Mouse (Mus musculus): ENCODE measurements around the gene Mrtfa. TPM values are rescaled to one million over a fixed set of nuclear protein-coding genes. Genes with fewer than 3 reads are reported as not detected.

Mrtfa gene
- polyA plus RNA-seq, 1 experiment from 2014 or later, result 23.8 TPM

DNA sequence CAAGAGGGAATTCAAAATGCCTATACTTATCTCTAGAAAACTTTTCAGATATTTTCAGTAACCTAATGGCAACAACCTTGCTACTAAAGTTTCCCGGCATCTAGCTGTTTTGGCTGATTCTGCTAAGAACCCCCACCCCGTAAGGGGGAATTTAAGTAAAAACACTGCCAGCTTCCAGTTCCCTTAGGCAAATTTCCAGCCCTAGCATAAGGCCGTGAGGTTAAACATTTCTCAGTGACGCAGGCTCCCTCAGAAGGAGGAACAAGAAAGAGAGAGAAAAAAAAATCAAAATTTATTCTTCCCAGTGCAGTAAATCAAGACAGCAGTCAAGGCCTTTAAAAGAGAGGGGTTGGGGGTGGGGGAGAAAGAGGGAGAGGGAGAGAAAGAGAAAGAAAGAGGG is 107.3 kb downstream of the Mrtfa start:
- Histone ChIP-seq H3K4me3 (ENCODE audit: low read depth, low read length) (no peak overlapping the region), H3K36me3 (ENCODE audit: control insufficient read depth, insufficient read depth, low read length) (no peaks in the 10 kb centered on the region), H3K27me3 (ENCODE audit: control insufficient read depth, insufficient read depth, low read length) (no peaks in the 10 kb centered on the region), H3K9me3 (ENCODE audit: control insufficient read depth, low read length) (no peaks in the 10 kb centered on the region), H3K9ac (ENCODE audit: low read length) (no peak overlapping the region), H3K4me1 (ENCODE audit: control insufficient read depth, insufficient read depth, low read length) (no peaks in the 10 kb centered on the region), H3K27ac (ENCODE audit: low read depth, low read length) (no peak overlapping the region), H3K4me2 (ENCODE audit: low read depth) (no peak overlapping the region)
- DNase-seq (ENCODE audit: low spot score) (no peak), ATAC-seq (ENCODE audit: insufficient read depth, low FRiP score, low TSS enrichment) (no peak)
- WGBS, result 55% methylated on average over 4 of the region's 4 CpGs

DNA sequence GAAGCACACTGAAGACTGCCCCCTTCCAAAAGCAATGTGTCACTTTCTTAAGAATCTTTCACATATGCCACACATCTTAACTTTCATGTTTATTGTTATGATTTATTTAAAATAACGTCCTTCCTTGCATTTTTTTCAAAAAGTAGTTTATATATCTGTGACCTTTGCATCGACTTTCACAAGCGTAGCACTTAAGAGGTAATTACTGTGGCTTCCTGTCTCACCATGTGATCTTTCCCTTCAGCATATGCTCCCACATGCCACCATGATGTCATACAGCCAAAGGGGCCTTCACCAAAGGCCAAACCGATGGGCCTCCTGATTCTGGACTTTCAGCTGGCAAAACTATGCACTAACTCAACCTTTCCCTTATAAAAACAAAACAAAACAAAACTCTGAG is 109.3 kb downstream of the Mrtfa start:
- ATAC-seq (ENCODE audit: insufficient read depth, low FRiP score, low TSS enrichment) (no peak), DNase-seq (ENCODE audit: low spot score) (no peak)
- Histone ChIP-seq H3K36me3 (ENCODE audit: control insufficient read depth, insufficient read depth, low read length) (no peaks in the 10 kb centered on the region), H3K4me2 (ENCODE audit: low read depth) (no peak overlapping the region), H3K9ac (ENCODE audit: low read length) (no peak overlapping the region), H3K27me3 (ENCODE audit: control insufficient read depth, insufficient read depth, low read length) (no peaks in the 10 kb centered on the region), H3K4me3 (ENCODE audit: low read depth, low read length) (no peak overlapping the region), H3K27ac (ENCODE audit: low read depth, low read length) (no peak overlapping the region), H3K4me1 (ENCODE audit: control insufficient read depth, insufficient read depth, low read length) (no peaks in the 10 kb centered on the region), H3K9me3 (ENCODE audit: control insufficient read depth, low read length) (no peaks in the 10 kb centered on the region)
- WGBS, result 73% methylated on average over 4 of the region's 4 CpGs

DNA sequence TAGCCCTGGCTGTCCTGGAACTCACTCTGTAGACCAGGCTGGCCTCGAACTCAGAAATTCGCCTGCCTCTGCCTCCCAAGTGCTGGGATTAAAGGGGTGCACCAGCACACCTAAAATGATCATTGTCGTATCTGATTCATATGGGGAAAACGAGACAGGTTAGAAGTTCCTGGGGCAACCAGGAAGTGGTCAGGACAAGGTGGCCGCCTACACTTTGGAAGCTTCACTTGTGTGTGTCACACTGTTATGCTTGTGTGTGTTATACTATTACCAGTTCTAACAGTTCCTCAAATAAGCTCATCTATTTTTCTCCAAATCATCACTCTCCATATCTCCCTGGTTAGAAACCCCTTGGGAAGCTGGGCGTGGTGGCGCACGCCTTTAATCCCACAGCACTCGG is 110.2 kb downstream of the Mrtfa start:
- H3K4me1 ChIP-seq (ENCODE audit: control insufficient read depth, insufficient read depth, low read length), result no peaks in the 10 kb centered on the region
- WGBS, result 98% methylated on average over 9 of the region's 9 CpGs
- H3K4me2 ChIP-seq (ENCODE audit: low read depth), result no peak overlapping the region
- no peaks in the 10 kb centered on the region for H3K27me3 ChIP-seq (ENCODE audit: control insufficient read depth, insufficient read depth, low read length)
- H3K9ac ChIP-seq (ENCODE audit: low read length), result no peak overlapping the region
- H3K4me3 ChIP-seq (ENCODE audit: low read depth, low read length), result no peak overlapping the region
- no peak overlapping the region for H3K27ac ChIP-seq (ENCODE audit: low read depth, low read length)
- H3K9me3 ChIP-seq (ENCODE audit: control insufficient read depth, low read length), result no peaks in the 10 kb centered on the region
- ATAC-seq (ENCODE audit: insufficient read depth, low FRiP score, low TSS enrichment), result no peak
- no peaks in the 10 kb centered on the region for H3K36me3 ChIP-seq (ENCODE audit: control insufficient read depth, insufficient read depth, low read length)
- no peak for DNase-seq (ENCODE audit: low spot score)

DNA sequence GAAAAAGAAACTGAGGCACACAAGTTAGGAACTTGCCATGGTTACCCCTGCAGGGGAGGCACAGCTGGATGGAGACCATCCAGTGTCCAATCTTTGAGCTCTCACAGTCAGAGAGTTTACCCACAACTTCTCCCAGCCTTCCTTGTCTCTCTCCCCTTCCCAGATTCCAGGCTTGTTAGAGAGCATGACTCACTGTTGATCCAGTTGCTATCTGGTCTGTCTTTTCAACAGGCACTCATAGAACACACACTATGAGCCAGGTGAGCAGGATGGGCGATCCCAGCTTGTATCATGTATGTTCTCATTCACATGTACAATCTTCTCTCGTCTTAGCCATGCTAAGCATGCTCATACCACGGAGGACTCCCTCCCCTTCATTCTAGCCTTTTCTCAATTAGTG is 111.3 kb downstream of the Mrtfa start:
- no peak for ATAC-seq (ENCODE audit: insufficient read depth, low FRiP score, low TSS enrichment)
- no peaks in the 10 kb centered on the region for H3K27me3 ChIP-seq (ENCODE audit: control insufficient read depth, insufficient read depth, low read length)
- no peak for DNase-seq (ENCODE audit: low spot score)
- no peaks in the 10 kb centered on the region for H3K4me1 ChIP-seq (ENCODE audit: control insufficient read depth, insufficient read depth, low read length)
- no peak overlapping the region for H3K4me2 ChIP-seq (ENCODE audit: low read depth)
- 90% methylated on average over 3 of the region's 3 CpGs for WGBS
- H3K36me3 ChIP-seq (ENCODE audit: control insufficient read depth, insufficient read depth, low read length), result no peaks in the 10 kb centered on the region
- no peak overlapping the region for H3K9ac ChIP-seq (ENCODE audit: low read length)
- H3K27ac ChIP-seq (ENCODE audit: low read depth, low read length), result no peak overlapping the region
- no peaks in the 10 kb centered on the region for H3K9me3 ChIP-seq (ENCODE audit: control insufficient read depth, low read length)
- no peak overlapping the region for H3K4me3 ChIP-seq (ENCODE audit: low read depth, low read length)

DNA sequence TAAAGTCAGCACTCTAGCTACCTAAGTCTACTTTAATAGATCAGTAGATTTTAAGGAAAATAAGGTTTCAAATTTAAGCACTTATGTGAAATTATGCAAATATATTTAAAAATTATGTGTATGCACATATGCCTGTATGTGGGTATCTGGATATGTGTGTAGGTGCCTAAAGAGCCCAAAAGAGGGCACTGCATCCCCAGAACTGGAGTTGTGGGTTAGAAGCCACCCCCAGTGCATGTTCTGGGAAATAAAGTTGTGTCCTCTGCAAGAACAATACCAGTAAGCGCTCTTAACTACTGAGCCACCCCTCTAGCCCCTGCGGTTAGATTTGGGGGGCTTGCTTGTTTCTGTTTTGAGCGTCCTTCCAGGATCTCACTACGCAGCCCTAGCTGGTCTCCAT is 113.0 kb downstream of the Mrtfa start:
- no peak overlapping the region for H3K27ac ChIP-seq (ENCODE audit: low read depth, low read length)
- H3K4me2 ChIP-seq (ENCODE audit: low read depth), result no peak overlapping the region
- DNase-seq (ENCODE audit: low spot score) (no peak), ATAC-seq (ENCODE audit: insufficient read depth, low FRiP score, low TSS enrichment) (no peak)
- no peak overlapping the region for H3K9ac ChIP-seq (ENCODE audit: low read length)
- no peaks in the 10 kb centered on the region for H3K4me1 ChIP-seq (ENCODE audit: control insufficient read depth, insufficient read depth, low read length)
- H3K36me3 ChIP-seq (ENCODE audit: control insufficient read depth, insufficient read depth, low read length), result no peaks in the 10 kb centered on the region
- 97% methylated on average over 4 of the region's 4 CpGs for whole genome bisulfite sequencing
- no peaks in the 10 kb centered on the region for H3K9me3 ChIP-seq (ENCODE audit: control insufficient read depth, low read length)
- H3K27me3 ChIP-seq (ENCODE audit: control insufficient read depth, insufficient read depth, low read length), result no peaks in the 10 kb centered on the region
- no peak overlapping the region for H3K4me3 ChIP-seq (ENCODE audit: low read depth, low read length)

DNA sequence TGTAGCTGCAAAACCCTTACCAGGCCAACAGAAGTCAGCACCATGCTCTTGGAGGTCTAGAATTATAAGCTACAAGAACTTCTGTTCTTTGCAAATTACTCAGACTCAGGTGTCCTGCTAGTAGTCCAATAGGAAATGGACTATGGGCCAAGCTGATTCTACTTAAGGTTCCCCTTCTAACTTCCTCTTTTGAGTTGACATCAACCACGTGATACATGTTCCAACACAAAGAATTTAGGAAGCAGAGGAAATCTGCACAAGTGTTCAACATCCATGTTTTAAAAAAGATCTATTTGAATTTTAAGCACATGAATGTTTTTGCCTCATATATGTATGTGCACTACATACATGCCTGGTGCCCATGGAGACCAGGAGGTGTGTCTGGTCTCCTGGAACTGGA is 116.0 kb downstream of the Mrtfa start:
- Histone ChIP-seq H3K9ac (ENCODE audit: low read length) (no peak overlapping the region), H3K4me1 (ENCODE audit: control insufficient read depth, insufficient read depth, low read length) (no peaks in the 10 kb centered on the region), H3K9me3 (ENCODE audit: control insufficient read depth, low read length) (no peaks in the 10 kb centered on the region), H3K4me2 (ENCODE audit: low read depth) (no peak overlapping the region), H3K27me3 (ENCODE audit: control insufficient read depth, insufficient read depth, low read length) (no peaks in the 10 kb centered on the region), H3K27ac (ENCODE audit: low read depth, low read length) (no peak overlapping the region), H3K36me3 (ENCODE audit: control insufficient read depth, insufficient read depth, low read length) (no peaks in the 10 kb centered on the region), H3K4me3 (ENCODE audit: low read depth, low read length) (no peak overlapping the region)
- ATAC-seq (ENCODE audit: insufficient read depth, low FRiP score, low TSS enrichment) (no peak), DNase-seq (ENCODE audit: low spot score) (no peak)
- WGBS, result 88% methylated on average over 1 of the region's 1 CpGs

DNA sequence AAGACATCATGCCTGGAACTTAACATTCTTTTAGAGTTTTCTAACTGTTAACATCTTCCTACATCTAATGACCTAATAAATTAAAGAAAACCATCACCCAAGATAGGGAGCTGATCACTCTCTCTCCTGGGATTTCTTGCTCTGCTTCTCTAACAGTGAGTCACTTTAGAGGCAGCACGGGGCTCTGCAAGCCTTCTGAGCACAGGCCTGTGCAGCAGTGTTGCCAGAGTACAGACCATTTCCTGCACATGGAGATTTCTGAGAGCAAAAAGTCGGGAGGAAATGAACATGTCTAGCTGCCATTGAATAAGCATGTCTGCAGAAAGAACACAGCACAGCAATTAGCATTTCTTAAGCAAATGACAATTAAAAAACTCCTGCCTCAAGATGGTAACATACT is 116.8 kb downstream of the Mrtfa start:
- DNase-seq (ENCODE audit: low spot score), result no peak
- H3K27me3 ChIP-seq (ENCODE audit: control insufficient read depth, insufficient read depth, low read length), result no peaks in the 10 kb centered on the region
- ATAC-seq (ENCODE audit: insufficient read depth, low FRiP score, low TSS enrichment), result no peak
- H3K9ac ChIP-seq (ENCODE audit: low read length), result no peak overlapping the region
- no peaks in the 10 kb centered on the region for H3K4me1 ChIP-seq (ENCODE audit: control insufficient read depth, insufficient read depth, low read length)
- H3K4me3 ChIP-seq (ENCODE audit: low read depth, low read length), result no peak overlapping the region
- no peaks in the 10 kb centered on the region for H3K9me3 ChIP-seq (ENCODE audit: control insufficient read depth, low read length)
- 73% methylated on average over 2 of the region's 2 CpGs for WGBS
- H3K4me2 ChIP-seq (ENCODE audit: low read depth), result no peak overlapping the region
- H3K36me3 ChIP-seq (ENCODE audit: control insufficient read depth, insufficient read depth, low read length), result no peaks in the 10 kb centered on the region
- H3K27ac ChIP-seq (ENCODE audit: low read depth, low read length), result no peak overlapping the region

DNA sequence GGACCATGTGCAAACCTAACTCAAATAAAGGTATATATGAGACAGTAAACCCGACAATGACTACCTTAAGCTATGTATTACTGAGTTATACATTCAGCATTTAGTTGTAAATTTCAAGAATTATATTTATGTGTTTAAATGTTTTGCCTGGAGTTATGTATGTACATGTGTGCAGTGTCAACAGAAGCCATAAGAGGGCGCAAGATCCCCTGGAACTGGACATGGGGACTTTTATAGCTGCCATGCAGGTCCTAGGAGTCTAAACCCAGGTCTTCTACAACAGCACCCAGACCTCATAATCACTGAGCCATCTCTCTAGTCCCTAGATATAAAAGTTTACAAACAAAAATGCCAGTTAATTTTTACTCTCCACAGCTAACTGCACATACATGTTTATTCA is 117.8 kb downstream of the Mrtfa start:
- H3K9ac ChIP-seq (ENCODE audit: low read length), result no peak overlapping the region
- no peaks in the 10 kb centered on the region for H3K4me1 ChIP-seq (ENCODE audit: control insufficient read depth, insufficient read depth, low read length)
- no peaks in the 10 kb centered on the region for H3K36me3 ChIP-seq (ENCODE audit: control insufficient read depth, insufficient read depth, low read length)
- H3K27me3 ChIP-seq (ENCODE audit: control insufficient read depth, insufficient read depth, low read length), result no peaks in the 10 kb centered on the region
- H3K9me3 ChIP-seq (ENCODE audit: control insufficient read depth, low read length), result no peaks in the 10 kb centered on the region
- 71% methylated on average over 2 of the region's 2 CpGs for WGBS
- DNase-seq (ENCODE audit: low spot score), result no peak
- no peak for ATAC-seq (ENCODE audit: insufficient read depth, low FRiP score, low TSS enrichment)
- H3K27ac ChIP-seq (ENCODE audit: low read depth, low read length), result no peak overlapping the region
- H3K4me3 ChIP-seq (ENCODE audit: low read depth, low read length), result no peak overlapping the region
- no peak overlapping the region for H3K4me2 ChIP-seq (ENCODE audit: low read depth)

- no peak overlapping the region for H3K4me3 ChIP-seq (ENCODE audit: low read depth, low read length)
- no peak overlapping the region for H3K4me2 ChIP-seq (ENCODE audit: low read depth)
- H3K9ac ChIP-seq (ENCODE audit: low read length), result no peak overlapping the region
- no peaks in the 10 kb centered on the region for H3K36me3 ChIP-seq (ENCODE audit: control insufficient read depth, insufficient read depth, low read length)
- no peaks in the 10 kb centered on the region for H3K4me1 ChIP-seq (ENCODE audit: control insufficient read depth, insufficient read depth, low read length)
- no peak for ATAC-seq (ENCODE audit: insufficient read depth, low FRiP score, low TSS enrichment)
- H3K27me3 ChIP-seq (ENCODE audit: control insufficient read depth, insufficient read depth, low read length), result no peaks in the 10 kb centered on the region
- DNase-seq (ENCODE audit: low spot score), result no peak
- H3K27ac ChIP-seq (ENCODE audit: low read depth, low read length), result no peak overlapping the region
- no peaks in the 10 kb centered on the region for H3K9me3 ChIP-seq (ENCODE audit: control insufficient read depth, low read length)
- WGBS, result 88% methylated on average over 1 of the region's 1 CpGs
Observed at GRCm38 (mm10) chr15:81070470-81070869, 120.1 kb downstream of the Mrtfa start.

Data from neural tube, embryonic 11.5 days (tissue).